Mouse (Mus musculus): ENCODE measurements at regions not wholly inside any gene's neighbourhood (a gene's known extent, or its start where the extent isn't known, plus 50 kb on each side); places are given as distances from the start of the nearest gene placed in this dataset.
A peak's percentile ranks its signal among the peaks of the same experiment; 100 is the strongest.

DNA sequence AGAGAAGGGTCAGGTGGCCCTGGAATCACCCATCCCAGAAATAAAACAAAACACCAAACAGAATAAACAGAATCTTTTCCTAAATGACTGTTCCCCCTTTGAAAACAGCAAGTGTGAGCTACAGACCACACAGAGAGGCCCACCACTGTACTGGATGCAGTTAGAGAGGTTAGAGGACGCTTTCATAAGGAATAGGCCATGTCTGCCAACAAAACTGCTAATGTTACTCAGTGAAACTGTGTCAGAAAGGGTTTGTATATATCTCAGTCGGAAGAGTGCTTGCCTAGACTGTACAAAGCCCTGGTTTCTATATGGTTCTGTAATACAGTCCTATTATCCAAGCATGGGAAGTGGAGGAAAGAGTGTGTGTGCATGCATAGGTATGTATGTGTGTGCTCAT lies 71.8 kb upstream of the Vangl1 start:
- no peak overlapping the region for H3K4me3 ChIP-seq (ENCODE audit: low read depth, low read length)
- H3K4me2 ChIP-seq (ENCODE audit: low read depth, low read length, poor library complexity, severe bottlenecking), result no peak overlapping the region
- H3K9ac ChIP-seq (replicated peaks; ENCODE audit: low read length, poor library complexity, severe bottlenecking), result no peak overlapping the region
- no peak for TF ChIP-seq CTCF (IDR thresholded peaks at IDR 0.05)
- H3K27ac ChIP-seq (ENCODE audit: low read depth, low read length), result no peak overlapping the region
- H3K4me1 ChIP-seq (ENCODE audit: insufficient read depth, low read length), result no peaks in the 10 kb centered on the region
- H3K9me3 ChIP-seq (ENCODE audit: low read length), result no peaks in the 10 kb centered on the region
- 83% methylated on average over 2 of the region's 2 CpGs for WGBS
- no peak for ATAC-seq (ENCODE audit: low FRiP score)
- no peaks in the 10 kb centered on the region for H3K36me3 ChIP-seq (ENCODE audit: insufficient read depth, low read length)
- DNase-seq (ENCODE audit: low spot score), result no peak
- no peaks in the 10 kb centered on the region for H3K27me3 ChIP-seq (ENCODE audit: insufficient read depth, low read length)

- H3K27me3 ChIP-seq (ENCODE audit: insufficient read depth, low read length), result no peaks in the 10 kb centered on the region
- no peak overlapping the region for H3K4me2 ChIP-seq (ENCODE audit: low read depth, low read length, poor library complexity, severe bottlenecking)
- ATAC-seq (ENCODE audit: low FRiP score) (no peak), DNase-seq (ENCODE audit: low spot score) (no peak)
- no peak overlapping the region for H3K4me3 ChIP-seq (ENCODE audit: low read depth, low read length)
- TF ChIP-seq CTCF (IDR thresholded peaks at IDR 0.05), result peak; percentile 16; the same call in 1 of the 2 replicates
- WGBS, result 81% methylated on average over 7 of the region's 7 CpGs
- no peak overlapping the region for H3K27ac ChIP-seq (ENCODE audit: low read depth, low read length)
- H3K4me1 ChIP-seq (ENCODE audit: insufficient read depth, low read length), result no peaks in the 10 kb centered on the region
- H3K36me3 ChIP-seq (ENCODE audit: insufficient read depth, low read length), result no peaks in the 10 kb centered on the region
- no peaks in the 10 kb centered on the region for H3K9me3 ChIP-seq (ENCODE audit: low read length)
- no peak overlapping the region for H3K9ac ChIP-seq (replicated peaks; ENCODE audit: low read length, poor library complexity, severe bottlenecking)
Measured at GRCm38 (mm10) chr3:102275256-102276022, 70.9 kb upstream of the Vangl1 start.

DNA sequence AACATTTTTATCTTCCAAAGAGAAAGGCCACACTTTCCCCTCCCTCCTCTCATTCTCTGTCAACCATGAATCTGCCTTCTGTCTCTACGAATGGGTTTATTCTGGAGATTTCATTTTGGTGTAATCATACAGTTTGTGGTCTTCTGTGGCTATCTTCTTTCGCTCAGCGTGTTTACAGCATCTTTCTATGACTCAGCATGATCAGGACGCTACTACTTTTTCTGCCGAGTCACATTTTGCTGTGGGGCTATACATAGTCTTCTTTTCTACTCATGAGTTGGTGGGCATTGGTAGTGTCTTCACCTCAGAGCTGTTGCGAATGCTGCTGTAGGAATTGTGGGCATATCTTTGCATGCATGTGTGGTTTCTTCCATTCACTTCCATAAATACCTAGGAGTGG lies 66.3 kb upstream of the Vangl1 start:
- H3K9me3 ChIP-seq (ENCODE audit: low read length), result no peaks in the 10 kb centered on the region
- H3K27ac ChIP-seq (ENCODE audit: low read depth, low read length), result no peak overlapping the region
- H3K36me3 ChIP-seq (ENCODE audit: insufficient read depth, low read length), result no peaks in the 10 kb centered on the region
- H3K4me3 ChIP-seq (ENCODE audit: low read depth, low read length), result no peak overlapping the region
- no peak for TF ChIP-seq CTCF (IDR thresholded peaks at IDR 0.05)
- no peaks in the 10 kb centered on the region for H3K27me3 ChIP-seq (ENCODE audit: insufficient read depth, low read length)
- no peaks in the 10 kb centered on the region for H3K4me1 ChIP-seq (ENCODE audit: insufficient read depth, low read length)
- DNase-seq (ENCODE audit: low spot score), result no peak
- WGBS, result 93% methylated on average over 6 of the region's 6 CpGs
- no peak for ATAC-seq (ENCODE audit: low FRiP score)
- H3K4me2 ChIP-seq (ENCODE audit: low read depth, low read length, poor library complexity, severe bottlenecking), result no peak overlapping the region
- no peak overlapping the region for H3K9ac ChIP-seq (replicated peaks; ENCODE audit: low read length, poor library complexity, severe bottlenecking)

- no peaks in the 10 kb centered on the region for H3K9me3 ChIP-seq (ENCODE audit: low read length)
- no peak overlapping the region for H3K27ac ChIP-seq (ENCODE audit: low read depth, low read length)
- no peaks in the 10 kb centered on the region for H3K36me3 ChIP-seq (ENCODE audit: insufficient read depth, low read length)
- DNase-seq (ENCODE audit: low spot score), result no peak
- no peaks in the 10 kb centered on the region for H3K27me3 ChIP-seq (ENCODE audit: insufficient read depth, low read length)
- no peaks in the 10 kb centered on the region for H3K4me1 ChIP-seq (ENCODE audit: insufficient read depth, low read length)
- no peak for ATAC-seq (ENCODE audit: low FRiP score)
- no peak overlapping the region for H3K4me3 ChIP-seq (ENCODE audit: low read depth, low read length)
- no peak overlapping the region for H3K9ac ChIP-seq (replicated peaks; ENCODE audit: low read length, poor library complexity, severe bottlenecking)
- 60% methylated on average over 6 of the region's 6 CpGs for whole genome bisulfite sequencing
- TF ChIP-seq CTCF (IDR thresholded peaks at IDR 0.05), result no peak
- no peak overlapping the region for H3K4me2 ChIP-seq (ENCODE audit: low read depth, low read length, poor library complexity, severe bottlenecking)
Measured at GRCm38 (mm10) chr3:102270257-102270656, 65.8 kb upstream of the Vangl1 start.

DNA sequence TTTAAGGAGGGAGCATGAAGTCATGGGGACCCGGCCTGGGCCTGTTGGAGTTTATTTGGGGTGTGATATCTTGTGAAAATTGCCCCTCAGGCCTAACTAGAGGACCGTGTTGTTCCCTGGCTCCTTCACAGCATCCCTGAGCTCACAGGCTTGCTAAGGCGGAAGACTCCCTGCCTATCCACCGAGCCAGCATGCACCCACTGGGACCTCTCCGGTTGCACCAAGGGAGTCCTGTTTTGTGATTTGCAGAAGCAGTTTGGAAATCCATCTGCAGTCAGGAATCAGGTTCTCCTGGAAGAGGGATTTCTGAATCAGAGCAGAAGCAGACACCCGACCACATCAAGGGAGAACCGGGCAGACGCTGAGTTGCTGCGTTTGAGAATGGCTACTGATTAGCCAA lies 61.6 kb upstream of the Vangl1 start:
- Histone ChIP-seq H3K4me3 (ENCODE audit: low read depth, low read length) (no peak overlapping the region), H3K27ac (ENCODE audit: low read depth, low read length) (no peak overlapping the region), H3K4me1 (ENCODE audit: insufficient read depth, low read length) (no peaks in the 10 kb centered on the region), H3K4me2 (ENCODE audit: low read depth, low read length, poor library complexity, severe bottlenecking) (no peak overlapping the region), H3K9me3 (ENCODE audit: low read length) (no peaks in the 10 kb centered on the region), H3K27me3 (ENCODE audit: insufficient read depth, low read length) (no peaks in the 10 kb centered on the region), H3K36me3 (ENCODE audit: insufficient read depth, low read length) (no peaks in the 10 kb centered on the region), H3K9ac (replicated peaks; ENCODE audit: low read length, poor library complexity, severe bottlenecking) (no peak overlapping the region)
- no peak for TF ChIP-seq CTCF (IDR thresholded peaks at IDR 0.05)
- DNase-seq (ENCODE audit: low spot score) (no peak), ATAC-seq (ENCODE audit: low FRiP score) (no peak)
- WGBS, result 85% methylated on average over 9 of the region's 9 CpGs

- H3K4me1 ChIP-seq (ENCODE audit: insufficient read depth, low read length), result no peaks in the 10 kb centered on the region
- H3K4me3 ChIP-seq (ENCODE audit: low read depth, low read length), result no peak overlapping the region
- no peak for DNase-seq (ENCODE audit: low spot score)
- no peaks in the 10 kb centered on the region for H3K36me3 ChIP-seq (ENCODE audit: insufficient read depth, low read length)
- no peak for ATAC-seq (ENCODE audit: low FRiP score)
- no peaks in the 10 kb centered on the region for H3K9me3 ChIP-seq (ENCODE audit: low read length)
- TF ChIP-seq CTCF (IDR thresholded peaks at IDR 0.05), result no peak
- no peak overlapping the region for H3K4me2 ChIP-seq (ENCODE audit: low read depth, low read length, poor library complexity, severe bottlenecking)
- no peak overlapping the region for H3K9ac ChIP-seq (replicated peaks; ENCODE audit: low read length, poor library complexity, severe bottlenecking)
- no peak overlapping the region for H3K27ac ChIP-seq (ENCODE audit: low read depth, low read length)
- no peaks in the 10 kb centered on the region for H3K27me3 ChIP-seq (ENCODE audit: insufficient read depth, low read length)
- WGBS, result 74% methylated on average over 7 of the region's 7 CpGs
Measured at GRCm38 (mm10) chr3:102265146-102265545, 60.7 kb upstream of the Vangl1 start.
